Mouse (Mus musculus) CH12.LX (cell line): Measurements from ENCODE around the gene Zfp457.

Source experiments
- CHD2 ChIP-seq: IDR thresholded peaks from 2 replicates; pipeline ENCODE4 v1.6.1; 2011; ENCODE audit warnings: low read length, improper control_type of control experiment
- GABPA ChIP-seq: IDR thresholded peaks from 2 replicates; pipeline ENCODE4 v1.6.1; 2012; ENCODE audit warnings: low read depth, low read length, improper control_type of control experiment, inconsistent platforms; ENCODE audit not compliant: insufficient replicate concordance
- MAX ChIP-seq: IDR thresholded peaks from 2 replicates; pipeline ENCODE4 v1.6.1; 2011; ENCODE audit warnings: low read length, improper control_type of control experiment
- ZMIZ1 ChIP-seq: IDR thresholded peaks from 2 replicates; pipeline ENCODE4 v1.6.1; 2012; ENCODE audit warnings: low read depth, mild to moderate bottlenecking, inconsistent platforms, low read length, improper control_type of control experiment

DNA sequence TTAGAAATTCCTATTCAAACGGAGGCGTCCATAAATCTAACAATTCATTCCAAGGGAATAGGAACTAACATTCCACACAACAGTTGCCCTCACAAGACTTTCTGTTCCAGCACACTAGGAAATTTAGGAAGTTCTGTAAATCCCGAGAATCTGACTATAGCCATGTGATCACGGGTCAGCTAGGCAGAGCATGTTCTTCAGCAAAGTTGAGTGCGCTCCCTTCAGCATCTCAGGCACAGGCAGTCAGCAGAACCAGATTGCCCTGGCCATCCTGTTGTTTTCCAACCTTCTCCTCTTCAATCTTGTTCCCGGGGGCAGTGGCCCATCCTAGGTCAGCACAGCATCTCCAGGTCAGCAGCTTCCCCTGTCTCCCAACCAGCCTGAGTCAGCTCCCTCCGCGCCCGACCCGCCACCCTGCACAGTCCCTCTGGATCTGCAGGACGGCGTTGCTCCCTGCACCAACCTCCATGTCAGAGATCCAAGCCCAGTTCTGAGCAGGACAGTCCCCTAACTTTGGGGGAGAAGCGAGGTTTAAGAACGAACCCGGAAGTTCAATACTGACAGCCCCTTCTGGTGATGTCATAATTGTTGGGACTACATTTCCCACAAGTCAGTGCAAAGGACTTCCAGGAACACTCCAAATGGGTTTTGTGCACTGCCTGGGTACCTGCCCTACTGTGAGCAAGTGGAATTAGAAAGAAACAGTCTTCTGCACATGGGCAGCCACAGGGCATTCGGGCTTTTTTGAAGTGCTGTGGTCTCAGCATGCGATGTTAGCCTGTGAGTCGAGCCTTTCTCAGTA, 37.5 kb downstream of the Zfp457 start:
- TF ChIP-seq ZMIZ1 = no peak
- peak; percentile 38; the same call in 1 of the 2 replicates for TF ChIP-seq GABPA
- TF ChIP-seq CHD2 = no peak
- TF ChIP-seq MAX = peak; percentile 65
